Mouse (Mus musculus) lung, postnatal 0 days (tissue): ENCODE measurements around the gene Pms1. TPM values are rescaled to one million over a fixed set of nuclear protein-coding genes. Genes with fewer than 3 reads are reported as not detected.
A peak's percentile ranks its signal among the peaks of the same experiment; 100 is the strongest.
"Not testable (repeated sequence)": the region's sequence is repeated elsewhere in the genome, so short reads cannot be mapped to it uniquely, and the experiment has no call there.

Experiments used
- ATAC-seq: fragments of 200-750 bp; cut with Nextera tagmentation; 2 replicates; pipeline ENCODE4 v1.8.0; 2017; ENCODE audit warnings: moderate library complexity
- DNase-seq: peaks from one replicate; pipeline ENCODE4 v3.0.0-alpha.2; 2016; ENCODE audit warnings: low spot score
- H3K27ac ChIP-seq: fragments of 300-500 bp; sonication (generic); 2 replicates; pipeline ENCODE4 v1.5.1; 2014; ENCODE audit warnings: antibody characterized with exemption, mild to moderate bottlenecking, low read length, mixed read lengths
- H3K27me3 ChIP-seq: fragments of 300-500 bp; sonication (generic); replicated peaks from 2 replicates; pipeline ENCODE4 v1.6.1; 2014; ENCODE audit warnings: low read length, mixed read lengths; ENCODE audit not compliant: insufficient read depth
- H3K36me3 ChIP-seq: fragments of 300-500 bp; sonication (generic); 2 replicates; pipeline ENCODE4 v1.6.1; 2014; ENCODE audit warnings: low read length, mixed read lengths; ENCODE audit not compliant: insufficient read depth
- H3K4me1 ChIP-seq: fragments of 300-500 bp; sonication (generic); 2 replicates; pipeline ENCODE4 v1.6.1; 2014; ENCODE audit warnings: antibody characterized with exemption, low read depth, low read length, mixed read lengths; ENCODE audit not compliant: insufficient read depth
- H3K4me2 ChIP-seq: fragments of 300-500 bp; sonication (generic); replicated peaks from 2 replicates; pipeline ENCODE4 v1.6.1; 2014; ENCODE audit warnings: low read depth, mild to moderate bottlenecking, low read length, moderate library complexity, mixed read lengths
- H3K4me3 ChIP-seq: fragments of 300-500 bp; sonication (generic); 2 replicates; pipeline ENCODE4 v1.5.1; 2014; ENCODE audit warnings: low read depth, low read length
- H3K9ac ChIP-seq: fragments of 300-500 bp; sonication (generic); replicated peaks from 2 replicates; pipeline ENCODE4 v1.6.1; 2014; ENCODE audit warnings: low read depth, mild to moderate bottlenecking
- H3K9me3 ChIP-seq: fragments of 300-500 bp; sonication (generic); 2 replicates; pipeline ENCODE4 v1.6.1; 2016; ENCODE audit warnings: low read length, mixed read lengths
- CTCF ChIP-seq: IDR thresholded peaks from 2 replicates; pipeline ENCODE4 v1.5.1; 2016; ENCODE audit warnings: antibody characterized with exemption, mild to moderate bottlenecking
- EP300 ChIP-seq: IDR thresholded peaks from 2 replicates; pipeline ENCODE4 v1.6.1; 2016; ENCODE audit warnings: antibody characterized with exemption, mild to moderate bottlenecking, control low read depth
- WGBS: fragments of 180-500 bp; shearing (Covaris S2); extraction: QIAGEN DNeasy Blood & Tissue Kit; methylation state at CpG from one replicate; pipeline ENCODE4 v1.1.7; 2014; 5-methylcytosine and 5-hydroxymethylcytosine counted together
- polyA plus RNA-seq: library from polyadenylated mRNA; unstranded; fragments of >200 nt; fragmentation: Nextera tagmentation; extraction: Ambion mirVana; gene quantifications from 2 replicates; pipeline ENCODE4 v1.2.1, GENCODE M21; 2015

Pms1 gene
- polyA plus RNA-seq, 1 experiment from 2014 or later: 2.5 TPM

- H3K27ac ChIP-seq: no peak overlapping the region
- TF ChIP-seq EP300: no peak
- peak; percentile 73 for TF ChIP-seq CTCF
- no peaks in the 10 kb centered on the region for H3K36me3 ChIP-seq
- no peaks in the 10 kb centered on the region for H3K9me3 ChIP-seq
- no peak overlapping the region for H3K4me2 ChIP-seq
- H3K4me3 ChIP-seq: no peak overlapping the region
- no peaks in the 10 kb centered on the region for H3K4me1 ChIP-seq
- no peaks in the 10 kb centered on the region for H3K27me3 ChIP-seq
- DNase-seq (peak; percentile 43), ATAC-seq (no peak)
- no peak overlapping the region for H3K9ac ChIP-seq
These were observed 24.2 kb downstream of the Pms1 start for GRCm38 (mm10) chr1:53272646-53273045.

DNA sequence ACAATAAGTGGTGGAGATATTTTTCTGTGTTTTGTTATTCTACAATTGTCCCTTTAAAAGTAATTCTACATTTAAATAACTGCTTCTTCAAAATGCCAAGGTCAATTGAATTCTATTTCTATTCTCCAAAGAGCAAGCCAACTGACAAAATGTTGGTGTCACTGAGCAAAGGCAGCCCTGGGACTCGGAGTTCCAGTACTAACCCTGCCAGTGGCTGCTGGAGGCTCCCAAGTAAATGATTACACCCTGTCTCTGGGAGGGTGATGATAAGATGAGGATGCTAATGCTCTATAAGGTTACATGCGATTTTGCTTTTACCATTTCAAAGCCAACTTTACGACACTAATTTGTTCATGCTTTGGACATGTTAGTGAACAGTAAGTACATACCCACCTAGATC, 26.9 kb downstream of the Pms1 start:
- Histone ChIP-seq H3K27ac (no peak overlapping the region), H3K4me3 (no peak overlapping the region), H3K4me2 (no peak overlapping the region), H3K36me3 (no peaks in the 10 kb centered on the region), H3K4me1 (no peaks in the 10 kb centered on the region), H3K9ac (no peak overlapping the region), H3K9me3 (no peaks in the 10 kb centered on the region), H3K27me3 (no peaks in the 10 kb centered on the region)
- ATAC-seq (no peak), DNase-seq (no peak)
- no peak for TF ChIP-seq EP300
- TF ChIP-seq CTCF: no peak
- WGBS: 74% methylated on average over 3 of the region's 3 CpGs

GRCm38 (mm10) chr1:53264958-53265612, 31.7 kb downstream of the Pms1 start:
- H3K9me3 ChIP-seq, H3K4me2 ChIP-seq, H3K4me1 ChIP-seq, ATAC-seq, H3K4me3 ChIP-seq, DNase-seq, H3K27ac ChIP-seq, H3K9ac ChIP-seq, H3K36me3 ChIP-seq, H3K27me3 ChIP-seq: not testable (repeated sequence)

DNA sequence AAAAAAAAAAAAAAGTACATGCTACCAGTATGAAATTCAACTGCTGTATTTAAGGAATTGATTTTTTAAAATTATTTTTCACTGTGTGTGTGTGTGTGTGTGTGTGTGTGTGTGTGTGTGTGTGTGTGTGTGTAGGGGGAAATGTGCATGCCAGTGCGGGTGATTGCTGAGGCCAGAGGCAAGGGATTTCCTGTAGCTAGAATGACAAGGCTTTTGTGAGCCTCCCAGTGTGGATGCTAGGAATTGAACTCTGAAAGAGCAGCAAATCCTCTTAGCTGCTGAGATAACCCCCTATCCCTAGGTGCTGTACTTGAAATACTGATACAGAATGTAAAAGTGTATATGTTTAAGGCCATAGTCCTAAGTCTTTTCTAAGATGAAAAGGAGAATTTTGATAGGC, 70.8 kb downstream of the Pms1 start:
- no peak overlapping the region for H3K27ac ChIP-seq
- ATAC-seq: no peak
- no peaks in the 10 kb centered on the region for H3K36me3 ChIP-seq
- H3K9me3 ChIP-seq: no peaks in the 10 kb centered on the region
- no peak overlapping the region for H3K9ac ChIP-seq
- WGBS: 45% methylated on average over 1 of the region's 1 CpGs
- DNase-seq: no peak
- no peak overlapping the region for H3K4me3 ChIP-seq
- TF ChIP-seq EP300: no peak
- TF ChIP-seq CTCF: no peak
- H3K4me2 ChIP-seq: no peak overlapping the region
- H3K27me3 ChIP-seq: no peaks in the 10 kb centered on the region
- H3K4me1 ChIP-seq: no peaks in the 10 kb centered on the region

GRCm38 (mm10) chr1:53225616-53226015, 71.2 kb downstream of the Pms1 start:
- Histone ChIP-seq H3K27me3 (no peaks in the 10 kb centered on the region), H3K9me3 (no peaks in the 10 kb centered on the region), H3K36me3 (no peaks in the 10 kb centered on the region), H3K4me1 (no peaks in the 10 kb centered on the region), H3K4me2 (no peak overlapping the region), H3K9ac (no peak overlapping the region), H3K27ac (no peak overlapping the region), H3K4me3 (no peak overlapping the region)
- WGBS: 65% methylated on average over 3 of the region's 3 CpGs
- DNase-seq (no peak), ATAC-seq (no peak)
- TF ChIP-seq EP300: no peak

DNA sequence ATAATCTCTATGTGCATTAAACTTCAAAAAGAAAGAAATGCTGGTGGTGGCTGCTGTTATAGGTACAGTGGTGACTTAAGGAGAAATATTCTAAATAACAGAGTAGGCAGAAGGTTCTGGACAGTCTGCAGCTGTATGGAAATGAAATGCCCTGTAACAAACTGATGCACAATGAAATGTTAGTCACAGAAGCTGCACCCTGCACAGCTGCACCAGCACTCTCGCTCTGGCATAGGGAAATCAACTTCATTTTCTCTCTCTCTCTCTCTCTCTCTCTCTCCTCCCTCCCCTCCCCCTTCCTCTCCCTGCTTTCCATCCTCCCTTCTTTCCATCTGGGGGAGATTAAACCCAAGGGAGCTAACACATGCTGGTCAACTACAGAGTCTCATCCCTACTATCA, 72.0 kb downstream of the Pms1 start:
- 88% methylated on average over 1 of the region's 1 CpGs for WGBS

DNA sequence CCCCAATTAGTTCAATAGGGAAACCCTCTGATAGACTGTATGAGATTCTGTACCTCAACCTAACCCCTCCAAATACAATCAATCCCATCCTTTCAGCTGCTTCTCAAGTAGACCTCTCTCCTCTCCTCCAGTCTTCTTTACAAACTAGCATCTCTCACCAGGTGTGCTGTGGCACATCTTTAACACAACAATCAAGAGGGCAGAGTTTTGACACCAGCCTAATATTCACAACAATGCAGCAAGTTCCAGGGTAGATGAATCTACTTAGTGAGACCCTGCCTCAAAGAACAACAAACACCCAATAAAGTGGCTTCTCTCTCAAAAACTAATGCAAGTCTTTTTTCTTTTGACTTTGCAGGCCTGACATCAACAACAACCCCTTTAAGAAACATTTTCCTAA, 86.7 kb downstream of the Pms1 start:
- ATAC-seq: no peak
- Histone ChIP-seq H3K27me3 (no peaks in the 10 kb centered on the region), H3K9me3 (no peaks in the 10 kb centered on the region), H3K4me1 (no peaks in the 10 kb centered on the region), H3K4me3 (no peak overlapping the region), H3K4me2 (no peak overlapping the region), H3K36me3 (no peaks in the 10 kb centered on the region), H3K27ac (no peak overlapping the region), H3K9ac (no peak overlapping the region)
- no peak for DNase-seq
- no peak for TF ChIP-seq CTCF
- no peak for TF ChIP-seq EP300

More for the DNA sequence above, 72.0 kb downstream of the Pms1 start:
- Histone ChIP-seq H3K9ac (no peak overlapping the region), H3K27me3 (no peaks in the 10 kb centered on the region), H3K4me1 (no peaks in the 10 kb centered on the region), H3K27ac (no peak overlapping the region), H3K4me2 (no peak overlapping the region), H3K36me3 (no peaks in the 10 kb centered on the region), H3K9me3 (no peaks in the 10 kb centered on the region), H3K4me3 (no peak overlapping the region)
- TF ChIP-seq CTCF: no peak
- no peak for TF ChIP-seq EP300
- DNase-seq (no peak), ATAC-seq (no peak)
